Mouse (Mus musculus): ENCODE measurements around the gene Btk.

- TF ChIP-seq CTCF (IDR thresholded peaks at IDR 0.05; ENCODE audit: low read depth, low read length) (no peak), POLR2A (IDR thresholded peaks at IDR 0.05; ENCODE audit: borderline replicate concordance, low read depth, low read length) (no peak)
Measured at GRCm38 (mm10) chrX:134541145-134541954, 42.0 kb downstream of the Btk start, which contains the start of gene Timm8a1.
